Mouse (Mus musculus) CH12.LX (cell line): ENCODE data around the gene Adgrl3. TPM values are rescaled to one million over a fixed set of nuclear protein-coding genes. Genes with fewer than 3 reads are reported as not detected.

Experiments used
- DNase-seq: peaks from one replicate; pipeline ENCODE4 v3.0.0-alpha.2; 2013; ENCODE audit errors: extremely low read depth
- H3K27ac ChIP-seq: 2 replicates; pipeline ENCODE4 v1.5.1; 2012; ENCODE audit warnings: low read depth, mild to moderate bottlenecking, control low read depth, moderate library complexity; ENCODE audit not compliant: insufficient read depth
- H3K27me3 ChIP-seq: replicated peaks from 2 replicates; pipeline ENCODE3; 2012; ENCODE audit warnings: inconsistent platforms
- H3K36me3 ChIP-seq, 2 experiments: replicated peaks in 1 of 2; 2 replicates each; pipeline versions ENCODE3 to v1.6.1; 2012; ENCODE audit warnings: inconsistent platforms in 1 of 2, low read length in 1 of 2, mild to moderate bottlenecking in 1 of 2, mixed read lengths in 1 of 2, moderate library complexity in 1 of 2; ENCODE audit not compliant: control insufficient read depth in 1 of 2, insufficient read depth in 1 of 2
- H3K4me1 ChIP-seq, 2 experiments: 2 replicates each; pipeline ENCODE4 v1.6.1; 2012; ENCODE audit warnings: inconsistent platforms in 1 of 2, moderate library complexity in 1 of 2; ENCODE audit not compliant: insufficient read depth in 2 of 2, control insufficient read depth in 1 of 2
- H3K4me2 ChIP-seq: 2 replicates; pipeline ENCODE4 v1.6.1; 2012; ENCODE audit warnings: low read depth, mild to moderate bottlenecking, control low read depth; ENCODE audit not compliant: poor library complexity, insufficient read depth, severe bottlenecking
- H3K4me3 ChIP-seq, 3 experiments: fragments of 150-350 bp in 1 of 3; sonication (generic) in 1 of 3; replicated peaks in 1 of 3; 2 replicates each; pipeline versions ENCODE3 to v1.5.1; 2011 to 2012; ENCODE audit warnings: low read depth in 2 of 3, low read length in 2 of 3, mild to moderate bottlenecking in 2 of 3, moderate library complexity in 2 of 3, control low read depth in 1 of 3, improper control_type of control experiment in 1 of 3, inconsistent platforms in 1 of 3, mixed read lengths in 1 of 3; ENCODE audit not compliant: poor library complexity in 1 of 3
- H3K79me2 ChIP-seq: replicated peaks from 2 replicates; pipeline ENCODE4 v1.6.1; 2012; ENCODE audit warnings: mild to moderate bottlenecking, moderate library complexity; ENCODE audit not compliant: control insufficient read depth, poor library complexity, insufficient read depth, severe bottlenecking; ENCODE audit errors: extremely low read depth
- H3K9ac ChIP-seq: 2 replicates; pipeline ENCODE4 v1.6.1; 2012; ENCODE audit warnings: low read depth, mild to moderate bottlenecking, control low read depth, moderate library complexity; ENCODE audit not compliant: insufficient read depth
- H3K9me3 ChIP-seq: replicated peaks from 2 replicates; pipeline ENCODE3; 2012; ENCODE audit warnings: low read length, inconsistent platforms, mixed read lengths
- CHD1 ChIP-seq: IDR thresholded peaks from 2 replicates; pipeline ENCODE4 v1.6.1; 2012; ENCODE audit warnings: low read depth, low read length, improper control_type of control experiment, inconsistent platforms
- CHD2 ChIP-seq: IDR thresholded peaks from 2 replicates; pipeline ENCODE4 v1.6.1; 2011; ENCODE audit warnings: low read length, improper control_type of control experiment
- CTCF ChIP-seq, 2 experiments: IDR thresholded peaks in 1 of 2; conservative IDR thresholded peaks in 1 of 2; 2 replicates each; pipeline ENCODE4 v1.5.1; 2011 to 2012; ENCODE audit warnings: low read depth in 2 of 2, low read length in 2 of 2, improper control_type of control experiment in 1 of 2, inconsistent platforms in 1 of 2, mild to moderate bottlenecking in 1 of 2, moderate library complexity in 1 of 2
- E2F4 ChIP-seq: IDR thresholded peaks from 2 replicates; pipeline ENCODE4 v1.6.1; 2011; ENCODE audit warnings: low read depth, low read length, improper control_type of control experiment; ENCODE audit not compliant: insufficient replicate concordance
- ELF1 ChIP-seq: IDR thresholded peaks from 2 replicates; pipeline ENCODE4 v1.6.1; 2014; ENCODE audit warnings: low read depth, mild to moderate bottlenecking, inconsistent platforms, low read length, improper control_type of control experiment
- EP300 ChIP-seq: IDR thresholded peaks from 2 replicates; pipeline ENCODE4 v1.6.1; 2011; ENCODE audit warnings: low read length, improper control_type of control experiment
- GABPA ChIP-seq: IDR thresholded peaks from 2 replicates; pipeline ENCODE4 v1.6.1; 2012; ENCODE audit warnings: low read depth, low read length, improper control_type of control experiment, inconsistent platforms; ENCODE audit not compliant: insufficient replicate concordance
- HCFC1 ChIP-seq: IDR thresholded peaks from 2 replicates; pipeline ENCODE4 v1.6.1; 2012; ENCODE audit warnings: low read depth, mild to moderate bottlenecking, inconsistent platforms, low read length, improper control_type of control experiment
- KAT2A ChIP-seq: IDR thresholded peaks from 2 replicates; pipeline ENCODE4 v1.6.1; 2012; ENCODE audit warnings: low read length, improper control_type of control experiment, inconsistent platforms; ENCODE audit not compliant: insufficient replicate concordance
- MAX ChIP-seq: IDR thresholded peaks from 2 replicates; pipeline ENCODE4 v1.6.1; 2011; ENCODE audit warnings: low read length, improper control_type of control experiment
- MAZ ChIP-seq: IDR thresholded peaks from 2 replicates; pipeline ENCODE4 v1.6.1; 2012; ENCODE audit warnings: low read depth, mild to moderate bottlenecking, inconsistent platforms, low read length, improper control_type of control experiment, moderate library complexity
- MXI1 ChIP-seq: IDR thresholded peaks from 2 replicates; pipeline ENCODE4 v1.6.1; 2011; ENCODE audit warnings: mild to moderate bottlenecking, low read depth, low read length, improper control_type of control experiment
- PAX5 ChIP-seq: IDR thresholded peaks from 2 replicates; pipeline ENCODE4 v1.6.1; 2012; ENCODE audit warnings: low read length, inconsistent platforms, mixed read lengths
- POLR2A ChIP-seq: IDR thresholded peaks from 2 replicates; pipeline ENCODE4 v1.6.1; 2011; ENCODE audit warnings: low read depth, mild to moderate bottlenecking, improper control_type of control experiment, low read length
- RCOR1 ChIP-seq: conservative IDR thresholded peaks from 2 replicates; pipeline ENCODE4 v1.6.1; 2012; ENCODE audit warnings: low read depth, mild to moderate bottlenecking, inconsistent platforms, low read length, improper control_type of control experiment
- SIN3A ChIP-seq: IDR thresholded peaks from 2 replicates; pipeline ENCODE4 v1.6.1; 2012; ENCODE audit warnings: low read length, improper control_type of control experiment, inconsistent platforms
- ZMIZ1 ChIP-seq: IDR thresholded peaks from 2 replicates; pipeline ENCODE4 v1.6.1; 2012; ENCODE audit warnings: low read depth, mild to moderate bottlenecking, inconsistent platforms, low read length, improper control_type of control experiment
- dilution Hi-C: fragments of 300-500 bp; cut with MboI; formaldehyde crosslinking; loops from 2 replicates; pipeline ENCODE4 v1.14.3; 2020; ENCODE audit warnings: low sequenced_read_pairs; ENCODE audit not compliant: extremely low pct_unique_long_range_greater_than_20kb, extremely low pct_ligation_motif_present
- in situ Hi-C: fragments of 300-500 bp; cut with MboI; formaldehyde crosslinking; loops from 3 replicates; pipeline ENCODE4 v1.14.3; 2019; ENCODE audit warnings: low sequenced_read_pairs, low pct_ligation_motif_present, low pct_unique_long_range_greater_than_20kb, mixed read lengths
- polyA plus RNA-seq: library from polyadenylated mRNA; unstranded; fragments of >175 nt; gene quantifications from 2 replicates; pipeline ENCODE4 v1.2.1, GENCODE M21; 2012; ENCODE audit warnings: low read depth; ENCODE audit not compliant: insufficient read length
- total RNA-seq, 2 experiments: library from RNA; depleted of rRNA; stranded (reverse); fragments of 300-350 nt in 1 of 2; fragments of >200 nt in 1 of 2; gene quantifications; 2 replicates each; pipeline ENCODE4 v1.2.3; 2012 to 2014

Adgrl3 gene
- 0.13 TPM in 2 replicates for total RNA-seq (2012; rRNA removed)
- not detected in 2 replicates for total RNA-seq (2014; rRNA removed)
- polyA plus RNA-seq: not detected in 2 replicates

DNA sequence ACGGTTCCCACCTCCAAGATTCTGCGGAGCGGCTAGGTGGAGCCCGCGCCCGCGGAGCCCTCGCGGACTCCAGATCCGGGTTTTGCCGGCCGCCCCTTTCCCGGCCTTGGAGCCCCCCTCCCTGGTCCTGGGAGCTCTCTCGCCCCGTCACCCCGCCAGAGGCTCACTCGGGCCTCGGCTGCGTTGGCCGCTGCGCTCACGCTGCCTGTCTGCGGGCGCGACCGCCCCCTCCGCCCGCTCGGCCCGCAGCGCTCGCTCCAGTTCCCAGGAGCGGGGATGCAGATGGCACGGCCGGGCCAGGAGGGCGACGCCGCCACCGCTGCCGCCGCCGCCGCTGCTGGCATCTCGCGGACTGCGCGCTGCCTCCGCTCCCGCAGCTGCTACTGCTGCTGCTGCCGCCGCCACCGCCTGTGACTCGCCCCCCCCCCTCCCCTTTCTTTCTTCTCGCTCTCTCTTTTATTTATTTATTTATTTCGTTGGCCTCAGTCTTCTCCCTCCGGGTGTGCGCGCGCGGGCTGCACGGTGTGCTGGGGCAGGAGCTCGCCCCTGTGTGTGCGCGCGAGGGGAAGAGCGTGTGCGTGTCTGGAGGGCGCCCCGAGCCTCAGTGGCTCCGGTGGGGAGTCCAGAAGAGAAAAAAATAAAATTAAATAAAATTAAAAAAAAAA, at the start of gene Adgrl3:
TSS of gene Adgrl3 (plus strand) at position 549 of the 665 bp plus-strand sequence.
- DNase-seq: no peak
- dilution Hi-C loops: no loop called here
- no peak within 1 kb of the TSS for H3K27ac ChIP-seq
- in situ Hi-C loops: no loop called here
- H3K9ac ChIP-seq: no peak within 1 kb of the TSS
- H3K9me3 ChIP-seq: peaks cover 22% of the 10 kb centered on the region
- H3K4me2 ChIP-seq: no peak within 1 kb of the TSS
- H3K27me3 ChIP-seq: no peaks in the 10 kb centered on the region
- no peak within 1 kb of the TSS for H3K4me3 ChIP-seq
- no peak for TF ChIP-seq ZMIZ1
- no peak for TF ChIP-seq ELF1
- TF ChIP-seq SIN3A: no peak
- no peak for TF ChIP-seq PAX5
- no peak for TF ChIP-seq MXI1
- no peak for TF ChIP-seq EP300
- no peak for TF ChIP-seq RCOR1
- no peak for TF ChIP-seq HCFC1
- H3K4me1 ChIP-seq: no peaks in the 10 kb centered on the region
- H3K79me2 ChIP-seq: no peaks in the 10 kb centered on the region
- no peaks in the 10 kb centered on the region for H3K36me3 ChIP-seq

DNA sequence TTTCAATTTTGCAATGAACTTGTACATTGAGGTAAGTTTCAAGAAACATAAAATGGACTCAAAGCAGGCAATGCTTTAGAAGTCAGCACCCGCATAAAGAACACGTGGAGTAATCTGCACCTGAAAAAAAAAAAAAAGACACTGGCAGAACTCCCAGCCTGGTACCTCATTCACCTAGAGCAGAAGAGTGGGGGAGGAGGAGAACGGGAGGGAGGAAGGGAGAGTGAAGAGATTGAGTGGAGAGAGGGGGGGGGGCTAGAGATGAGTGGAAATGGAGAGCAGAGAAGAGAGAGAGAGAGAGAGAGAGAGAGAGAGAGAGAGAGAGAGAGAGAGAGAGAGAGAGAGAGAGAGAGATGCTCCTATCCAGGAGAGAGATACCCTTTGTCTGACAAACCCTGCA, 772 bp upstream of the Adgrl3 start:
- Histone ChIP-seq H3K4me3 (no peak overlapping the region), H3K4me2 (no peak overlapping the region), H3K9ac (no peak overlapping the region), H3K9me3 (peaks cover 22% of the 10 kb centered on the region), H3K27ac (no peak overlapping the region), H3K79me2 (no peaks in the 10 kb centered on the region), H3K36me3 (no peaks in the 10 kb centered on the region), H3K27me3 (no peaks in the 10 kb centered on the region), H3K4me1 (no peaks in the 10 kb centered on the region)
- TF ChIP-seq CHD1: no peak
- TF ChIP-seq POLR2A: no peak
- no peak for TF ChIP-seq CTCF (conservative IDR thresholded peaks at IDR 0.05 in 1 of 2, IDR thresholded peaks at IDR 0.05 in 1 of 2; ENCODE audit: low read depth in 2 of 2, low read length in 2 of 2)
- no peak for TF ChIP-seq CHD2
- no peak for TF ChIP-seq ZMIZ1
- TF ChIP-seq KAT2A: no peak
- no peak for TF ChIP-seq GABPA
- no peak for TF ChIP-seq SIN3A
- no peak for TF ChIP-seq E2F4
- TF ChIP-seq MAZ: no peak
- no peak for TF ChIP-seq ELF1
- no peak for TF ChIP-seq MAX
- in situ Hi-C loops (no loop called here), dilution Hi-C loops (no loop called here)
- DNase-seq: no peak
